Mouse (Mus musculus): Measurements from ENCODE around the gene Zfp867.

GRCm38 (mm10) chr11:59432261-59432660, 40.0 kb downstream of the Zfp867 start:
- no peak for TF ChIP-seq POLR2A (IDR thresholded peaks at IDR 0.05; ENCODE audit: low read depth, low read length)
- no peak for TF ChIP-seq CTCF (IDR thresholded peaks at IDR 0.05; ENCODE audit: extremely low read depth, insufficient read depth, insufficient read length, insufficient replicate concordance)

All from spleen, adult 2 months (tissue).